Mouse (Mus musculus): ENCODE measurements around the gene Tmem74b.

Gene Tmem74b

DNA sequence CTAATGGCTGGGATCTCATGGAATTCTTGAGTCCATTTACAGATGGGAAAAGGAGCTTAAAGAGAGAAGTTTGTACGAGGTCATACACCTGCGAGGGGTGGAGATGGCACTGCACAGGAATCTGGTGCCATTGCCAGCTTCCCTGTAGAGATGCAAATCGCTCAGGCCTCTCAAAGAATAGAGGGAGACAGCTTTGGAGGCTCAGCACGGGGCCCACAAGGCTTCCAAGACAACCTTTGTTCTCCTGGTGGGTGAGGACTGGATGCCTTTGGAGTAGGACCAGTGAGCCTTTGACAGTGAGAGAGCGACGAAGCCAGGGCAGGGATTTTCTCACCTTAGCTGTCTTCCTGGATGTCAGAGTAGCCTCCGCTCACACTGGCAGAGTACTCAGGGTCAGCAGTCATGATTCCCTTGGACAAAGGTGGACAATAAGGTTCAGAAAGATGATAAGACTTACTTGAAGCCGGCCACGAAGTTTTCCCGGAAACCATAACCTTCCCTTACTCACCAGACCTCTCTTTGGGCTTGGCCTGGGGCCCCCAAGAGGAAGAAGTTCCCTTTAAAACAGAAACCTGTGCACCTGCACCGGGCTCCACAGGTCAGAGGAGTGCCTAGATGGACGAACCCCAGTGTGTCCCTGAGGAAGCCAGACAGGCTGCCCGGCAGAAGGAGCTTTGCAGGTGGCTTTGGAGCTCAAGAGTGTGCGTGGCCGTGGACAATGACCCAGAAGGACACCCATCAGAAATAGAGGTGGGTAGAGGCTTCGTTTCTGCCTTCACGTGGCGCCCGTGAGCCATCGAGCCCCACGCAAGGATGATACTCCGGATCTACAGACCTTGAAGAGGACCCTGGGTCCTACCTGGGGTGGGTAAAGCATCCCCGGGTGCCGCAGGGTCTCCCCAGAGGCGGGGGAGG is at the start of gene Tmem74b:
Gene Tmem74b (plus strand): TSS at position 778 of the 915 bp plus-strand sequence.
- DNase-seq (ENCODE audit: low read depth in 2 of 2, low spot score in 2 of 2), result no peak

DNA sequence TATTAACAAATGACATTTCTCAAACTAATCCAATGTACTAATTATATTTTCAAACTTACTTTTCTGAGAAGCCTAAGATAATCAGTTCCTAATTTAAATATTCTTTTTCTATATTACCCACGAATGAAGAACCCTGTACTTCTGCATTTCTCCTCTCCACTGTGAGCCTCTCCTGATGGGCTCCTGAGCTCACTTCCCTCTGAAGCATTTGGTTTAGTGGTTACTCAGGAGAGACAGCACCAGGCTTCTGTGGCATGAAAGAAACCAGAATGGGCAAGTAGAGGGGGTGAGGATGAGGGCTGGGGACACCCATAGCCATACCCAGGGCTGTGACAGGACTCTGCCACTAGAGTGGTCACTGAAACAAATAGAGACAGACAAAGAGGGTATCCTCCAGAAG is 49.8 kb upstream of the Tmem74b start:
- no peak for DNase-seq (ENCODE audit: low read depth in 2 of 2, low spot score in 2 of 2)

DNA sequence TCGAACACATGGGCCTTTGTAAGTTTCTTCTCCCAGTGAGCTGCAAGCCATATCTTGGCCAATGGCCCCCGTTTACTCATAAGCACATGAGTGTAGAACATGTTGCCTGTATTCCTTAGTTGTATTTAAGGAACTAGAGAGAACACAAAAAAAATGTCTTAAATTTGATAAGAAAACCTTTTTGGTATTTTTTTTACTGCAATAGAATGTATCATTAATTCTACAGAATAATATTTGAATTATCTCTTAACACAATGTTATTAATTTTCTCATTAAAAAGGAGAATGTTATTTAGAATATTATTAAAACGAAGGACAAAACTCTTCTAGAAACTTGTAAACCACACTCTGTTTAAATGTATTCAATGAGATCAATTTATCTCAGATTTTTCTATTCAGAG is 33.4 kb upstream of the Tmem74b start, which contains the start of gene Rad21l:
Gene Rad21l (minus strand): TSS at position 101 of the 400 bp plus-strand sequence.
- no peak for DNase-seq (ENCODE audit: low read depth in 2 of 2, low spot score in 2 of 2)

DNA sequence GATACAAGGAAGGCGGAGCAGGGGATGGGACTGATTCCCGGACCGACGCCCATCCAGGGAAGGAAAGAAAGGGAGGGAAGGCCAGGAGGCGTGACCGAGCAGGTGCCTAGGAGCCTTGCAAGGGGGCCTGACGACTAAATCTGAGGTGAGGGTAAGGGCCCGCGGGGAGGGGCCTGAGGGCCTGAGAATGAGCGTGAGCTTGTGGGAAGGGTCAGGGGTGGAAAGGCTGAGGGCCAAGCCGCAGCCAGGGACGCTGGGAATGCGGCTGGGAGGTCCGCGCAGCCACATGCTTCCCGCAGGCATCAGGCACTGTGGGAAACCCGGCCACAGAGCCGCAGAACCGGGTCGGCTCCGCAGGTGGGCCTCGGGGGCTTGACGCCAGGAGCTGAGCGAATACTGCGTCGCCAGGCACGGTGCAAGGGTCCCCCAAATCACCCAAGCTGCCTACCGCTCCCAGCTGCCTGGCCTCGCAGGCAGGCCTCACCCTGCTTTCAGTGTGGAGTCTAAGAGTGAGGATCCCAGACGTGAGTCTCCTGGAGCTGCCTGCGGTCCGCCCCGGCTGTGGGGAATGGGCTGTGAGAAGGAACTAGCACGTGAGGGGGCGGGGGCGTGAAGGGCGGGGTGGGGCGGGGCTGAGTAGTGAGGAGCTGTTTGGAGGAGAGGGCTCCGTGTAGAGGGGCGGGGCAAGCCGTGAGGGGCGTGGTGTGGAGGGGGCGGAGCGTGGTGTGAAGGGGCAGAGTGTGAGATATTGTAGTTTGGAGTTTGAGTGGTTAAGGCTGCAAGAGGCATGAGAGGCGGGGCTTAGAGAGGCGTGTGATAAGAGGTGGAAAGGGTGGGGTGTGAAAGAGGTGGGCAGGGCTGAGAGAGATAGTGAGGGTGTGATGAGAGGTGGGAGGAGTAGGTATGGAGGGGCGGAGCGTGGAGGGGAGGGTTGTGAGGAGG is 31.5 kb upstream of the Tmem74b start:
- no peak for DNase-seq (ENCODE audit: low read depth in 2 of 2, low spot score in 2 of 2)

DNA sequence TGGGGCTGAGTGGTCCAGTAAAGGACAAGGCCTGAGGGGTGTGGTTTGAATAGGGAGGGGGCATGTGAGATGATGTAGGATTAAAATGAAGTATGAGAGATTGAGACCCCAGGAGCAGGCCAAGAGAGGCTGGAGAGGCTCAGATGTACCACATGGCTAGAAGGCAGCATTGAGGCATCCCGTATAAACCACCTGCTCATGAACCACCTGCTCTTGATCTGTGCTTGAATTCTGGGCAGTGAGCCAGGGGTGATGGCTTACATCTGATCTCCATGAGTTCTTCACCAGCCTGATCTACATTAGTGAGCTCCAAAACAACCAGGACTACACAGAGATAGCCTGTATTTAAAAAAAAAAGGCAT is 30.9 kb upstream of the Tmem74b start:
- no peak for DNase-seq (ENCODE audit: low read depth in 2 of 2, low spot score in 2 of 2)

DNA sequence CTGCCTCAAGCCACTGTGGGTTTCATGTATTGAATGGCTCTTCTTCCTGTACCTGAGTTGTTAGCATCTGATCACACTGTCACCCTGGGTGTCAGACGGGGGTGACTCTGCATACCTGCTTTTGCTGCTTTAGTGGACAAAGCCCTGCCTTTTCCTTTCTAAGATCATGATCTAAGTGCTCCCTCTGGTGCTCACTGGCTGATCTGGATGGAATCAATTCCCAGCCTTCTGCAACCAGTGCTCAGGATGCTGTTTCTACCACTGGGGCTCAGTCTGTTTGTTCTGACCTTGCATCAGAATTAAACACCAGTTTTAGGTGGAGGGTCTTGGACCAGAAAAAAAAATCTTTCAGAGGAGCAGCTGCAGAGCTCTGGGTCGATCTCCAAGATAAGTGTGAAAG is 25.6 kb upstream of the Tmem74b start:
- no peak for DNase-seq (ENCODE audit: low read depth in 2 of 2, low spot score in 2 of 2)

DNA sequence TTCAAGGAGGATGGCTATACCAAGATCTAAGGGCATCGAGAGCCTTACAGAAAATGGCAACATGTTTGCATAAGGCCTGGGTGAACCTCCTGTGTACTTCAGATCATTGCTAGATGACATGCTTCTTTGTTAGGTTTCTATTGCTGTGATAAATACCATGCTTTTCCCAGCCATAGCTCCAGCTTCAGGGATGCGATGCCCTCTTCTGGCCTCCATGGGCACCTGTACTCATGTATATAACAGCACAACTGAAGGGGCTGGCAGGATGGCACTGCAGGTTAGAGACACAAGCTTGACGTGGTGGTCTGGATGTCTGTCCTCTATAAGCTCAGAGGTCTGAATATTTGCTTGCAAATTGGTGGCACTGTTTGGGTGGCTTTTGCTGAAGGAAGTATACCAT is 19.5 kb upstream of the Tmem74b start:
- no peak for DNase-seq (ENCODE audit: low read depth in 2 of 2, low spot score in 2 of 2)

DNA sequence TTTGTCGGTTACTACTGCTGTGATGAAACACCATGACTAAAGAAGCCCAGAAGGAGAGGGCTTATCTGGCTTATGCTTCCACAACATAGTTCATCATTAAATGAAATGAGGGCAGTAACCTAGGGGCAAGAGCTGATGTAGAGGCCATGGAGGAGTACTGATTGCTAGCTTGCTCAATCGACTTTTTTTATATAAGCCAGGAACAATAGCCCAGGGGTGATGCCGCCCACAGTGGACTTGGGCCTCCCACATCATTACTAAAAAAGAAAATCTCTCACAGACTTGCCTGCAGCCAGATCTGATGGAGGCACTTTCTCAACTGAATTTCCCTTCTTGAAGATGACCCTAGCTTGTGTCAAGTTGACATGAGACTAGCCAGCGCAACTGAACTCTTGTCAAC is 18.8 kb upstream of the Tmem74b start:
- DNase-seq (ENCODE audit: low read depth in 2 of 2, low spot score in 2 of 2), result no peak

DNA sequence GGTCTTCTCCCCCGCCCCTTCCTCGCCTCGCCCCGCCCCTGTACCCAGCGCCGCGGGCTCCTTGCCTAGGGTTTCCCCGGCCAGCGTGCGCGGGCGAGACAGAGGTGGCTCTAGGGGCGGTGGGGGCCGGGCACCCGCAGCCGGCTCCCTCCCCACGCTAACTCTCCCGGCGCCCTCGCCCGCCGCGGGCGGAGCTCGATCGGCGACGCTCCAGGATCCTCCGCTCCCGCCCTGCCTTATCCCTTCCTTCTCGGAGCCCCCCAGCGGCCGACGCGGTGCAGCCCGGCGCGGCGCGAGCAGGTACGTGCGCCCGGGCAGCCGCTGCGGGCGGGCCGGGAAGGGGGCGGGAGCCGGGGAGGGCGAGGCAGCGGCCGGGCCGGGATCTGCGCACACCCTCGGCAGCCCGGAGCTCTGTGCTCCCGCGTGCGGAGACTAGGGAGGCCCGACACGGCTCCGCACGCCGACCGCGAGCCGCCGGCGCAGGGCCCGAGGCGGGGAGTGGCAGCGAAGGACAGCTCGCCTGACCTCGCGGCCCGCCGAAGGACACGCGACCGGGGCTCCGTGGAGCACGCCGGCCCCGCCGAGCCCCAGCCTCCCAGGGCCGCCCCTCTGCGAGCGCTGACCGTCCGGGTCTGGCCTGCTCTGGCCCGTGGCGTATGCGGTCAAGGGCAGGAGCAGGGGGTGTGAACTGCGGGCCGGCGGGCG is 490 bp downstream of the Tmem74b start:
- no peak for DNase-seq (ENCODE audit: low read depth in 2 of 2, low spot score in 2 of 2)

DNA sequence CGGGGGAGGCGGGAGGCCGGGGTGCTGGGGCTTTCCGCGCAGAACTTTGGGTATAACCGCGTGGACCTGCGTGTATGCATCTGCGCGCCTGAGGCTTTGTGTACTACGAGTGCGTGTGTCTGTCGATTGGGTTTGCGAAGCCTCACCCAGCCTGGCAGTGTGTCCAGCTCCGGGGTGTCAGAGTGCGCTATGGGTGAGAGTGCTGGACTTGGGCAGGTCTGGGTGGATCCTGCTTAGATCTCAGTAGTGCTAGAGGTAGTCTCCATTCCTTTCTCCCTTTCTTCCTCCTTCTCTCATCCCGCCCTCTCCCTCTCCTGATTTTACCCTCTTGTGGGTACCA is 1.0 kb downstream of the Tmem74b start:
- no peak for DNase-seq (ENCODE audit: low read depth in 2 of 2, low spot score in 2 of 2)

DNA sequence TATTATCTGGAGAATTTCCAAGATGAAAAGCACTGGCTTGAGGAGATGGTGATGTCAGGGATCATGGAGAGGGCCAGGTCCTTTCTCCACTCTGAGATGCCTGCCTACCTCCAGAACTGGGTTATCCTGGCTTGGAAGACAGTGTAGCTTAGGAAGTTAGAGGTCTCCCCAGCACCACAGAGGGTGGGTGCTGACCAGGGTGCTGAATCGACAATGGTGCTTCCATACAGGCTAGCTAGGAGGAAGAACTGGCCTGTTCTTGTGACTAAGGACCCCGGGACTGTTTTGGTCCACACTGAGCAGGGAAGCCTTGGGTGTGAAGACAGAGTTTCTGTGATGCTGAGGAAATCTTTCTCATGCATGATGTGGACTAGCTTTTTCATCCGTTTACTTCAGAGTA is 10.8 kb downstream of the Tmem74b start:
- no peak for DNase-seq (ENCODE audit: low read depth in 2 of 2, low spot score in 2 of 2)

DNA sequence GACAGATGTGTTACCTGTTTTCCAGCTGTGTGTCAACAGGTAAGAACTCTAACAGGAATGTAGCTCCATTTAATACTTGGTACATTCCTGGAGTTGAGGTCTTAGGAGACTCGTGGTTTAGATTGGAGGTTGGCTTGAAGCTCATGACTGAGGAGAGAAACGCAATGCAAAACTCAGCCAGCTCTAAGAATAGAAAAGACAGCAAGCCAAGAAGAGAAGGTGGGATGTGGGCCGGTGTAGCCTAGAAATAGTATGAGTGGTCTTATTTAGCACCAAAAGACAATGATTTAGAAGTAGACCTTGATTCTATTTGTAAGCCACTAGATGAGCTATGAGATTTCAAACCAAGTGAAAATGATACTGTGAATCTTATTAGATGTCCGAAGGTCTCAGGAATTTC is 13.7 kb downstream of the Tmem74b start:
- DNase-seq (ENCODE audit: low read depth in 2 of 2, low spot score in 2 of 2), result no peak

DNA sequence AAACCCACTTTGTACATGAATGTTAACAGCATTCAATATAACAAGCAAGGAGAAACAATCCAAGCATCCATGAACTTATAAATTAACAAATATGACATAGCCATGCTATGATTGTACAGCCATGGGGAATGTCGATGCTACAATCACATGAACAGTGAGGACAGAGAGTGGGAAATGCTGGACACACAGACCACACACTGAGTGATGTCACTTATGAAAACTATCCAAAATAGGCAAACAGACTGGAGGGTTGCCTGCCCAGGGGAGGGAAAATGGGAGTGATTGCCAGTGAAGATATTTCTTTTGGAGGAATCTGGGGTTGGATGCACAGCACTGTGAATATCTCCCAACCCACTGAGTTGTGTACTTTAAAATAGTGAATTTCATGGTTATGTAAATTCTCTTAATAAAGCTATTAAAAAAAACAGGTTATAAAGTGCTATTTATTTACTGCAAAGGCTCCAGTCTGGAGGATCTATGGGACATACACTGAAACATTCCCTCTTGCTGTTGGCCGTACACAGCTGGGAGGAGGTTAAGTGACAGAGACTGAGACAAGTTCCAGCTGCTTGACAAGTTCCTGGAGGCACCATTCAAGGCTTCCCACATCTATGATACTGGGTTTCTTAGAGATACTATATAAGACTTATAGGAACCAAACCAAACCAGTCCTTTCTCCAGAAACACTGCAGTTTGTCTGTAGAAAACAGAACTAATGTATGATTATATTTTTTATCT is 14.7 kb downstream of the Tmem74b start:
- DNase-seq (ENCODE audit: low read depth in 2 of 2, low spot score in 2 of 2), result no peak

DNA sequence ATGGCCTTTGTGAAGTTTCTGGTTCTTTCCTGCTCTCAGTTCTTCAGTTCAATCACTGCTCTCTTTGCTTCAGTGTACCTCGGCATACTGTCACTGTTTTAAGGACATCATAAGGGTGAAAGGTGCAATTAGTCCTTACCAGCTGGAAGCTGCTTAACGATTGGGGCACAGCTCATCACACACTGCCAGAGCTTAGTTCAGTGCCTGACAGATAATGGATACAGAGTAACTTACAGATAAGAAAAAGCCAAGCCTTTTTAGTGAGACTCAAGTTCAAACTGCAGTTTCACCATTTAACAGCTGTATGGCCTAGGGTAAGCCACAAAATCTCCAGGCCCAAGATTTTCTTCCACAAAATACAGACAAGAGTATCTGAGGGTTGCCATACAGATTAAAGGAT is 22.3 kb downstream of the Tmem74b start:
- no peak for DNase-seq (ENCODE audit: low read depth in 2 of 2, low spot score in 2 of 2)

DNA sequence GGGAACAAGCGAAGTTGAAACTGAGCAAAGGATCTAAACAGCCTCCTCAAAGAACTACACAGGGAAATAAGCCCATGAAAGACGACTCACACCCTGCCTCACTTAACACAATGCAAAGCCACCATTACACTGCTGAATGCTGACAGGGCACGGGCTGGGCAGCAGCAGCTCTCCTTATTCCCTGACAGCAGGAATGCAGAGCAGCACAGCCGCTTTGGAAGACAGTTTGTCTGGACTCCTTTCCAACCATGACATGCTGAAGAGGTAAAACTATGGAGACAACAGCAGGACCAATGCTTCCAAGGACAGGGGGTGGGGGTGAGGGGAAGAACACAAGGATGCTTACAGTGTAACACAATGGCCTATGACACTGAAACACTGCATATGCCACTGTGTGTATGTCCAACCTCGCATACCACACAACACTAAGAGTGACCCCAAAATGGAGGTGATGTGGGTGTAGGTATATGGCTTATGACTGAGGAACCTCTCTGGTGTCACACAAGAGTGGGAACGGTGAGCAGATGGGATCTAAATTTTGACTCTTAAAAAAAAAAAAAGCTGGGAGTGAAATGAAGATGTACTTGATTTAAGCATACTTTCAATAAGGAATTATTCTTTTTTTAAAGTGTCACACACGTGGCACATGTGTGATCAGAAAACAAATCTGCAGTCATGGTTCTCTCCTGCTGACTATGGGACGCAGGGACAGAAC is 31.5 kb downstream of the Tmem74b start:
- DNase-seq (ENCODE audit: low read depth in 2 of 2, low spot score in 2 of 2), result no peak

DNA sequence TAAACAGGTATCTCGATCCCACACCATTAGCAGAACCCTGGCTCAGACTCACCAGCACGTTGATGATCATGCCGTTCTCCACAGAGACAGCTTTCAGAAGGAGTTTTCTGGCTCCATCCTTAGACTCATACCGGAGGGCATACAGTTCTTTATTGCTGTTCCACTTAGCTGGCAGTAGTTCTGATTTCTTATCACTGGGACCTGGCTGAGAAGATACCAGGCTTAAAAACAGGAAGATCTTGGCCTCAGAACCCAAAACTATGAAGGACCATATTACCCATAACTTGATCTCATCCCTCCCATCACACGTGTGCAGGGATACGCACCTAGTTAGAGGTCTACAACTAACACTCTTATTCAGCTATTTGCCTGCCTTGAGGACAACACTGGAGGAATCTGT is 33.6 kb downstream of the Tmem74b start:
- DNase-seq (ENCODE audit: low read depth in 2 of 2, low spot score in 2 of 2), result no peak

DNA sequence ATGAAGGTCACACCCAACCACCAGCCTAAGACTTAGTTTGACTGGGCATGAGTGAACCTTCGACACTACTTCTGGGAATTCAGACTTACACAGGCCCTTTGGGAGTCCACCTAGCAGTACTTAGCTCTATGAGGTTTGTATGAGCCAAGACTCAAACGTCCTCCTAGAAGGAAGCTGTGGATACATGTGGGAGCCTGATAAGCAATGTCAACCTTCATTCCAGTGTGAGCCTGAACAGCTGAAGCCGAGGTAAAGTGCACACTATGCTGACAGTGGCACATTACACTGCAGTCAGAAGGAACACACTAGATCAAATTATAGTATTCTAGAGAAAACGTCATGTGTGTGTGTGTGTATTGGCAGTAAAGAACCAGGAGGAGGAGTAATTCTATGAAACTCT is 36.7 kb downstream of the Tmem74b start:
- DNase-seq (ENCODE audit: low read depth in 2 of 2, low spot score in 2 of 2), result no peak

DNA sequence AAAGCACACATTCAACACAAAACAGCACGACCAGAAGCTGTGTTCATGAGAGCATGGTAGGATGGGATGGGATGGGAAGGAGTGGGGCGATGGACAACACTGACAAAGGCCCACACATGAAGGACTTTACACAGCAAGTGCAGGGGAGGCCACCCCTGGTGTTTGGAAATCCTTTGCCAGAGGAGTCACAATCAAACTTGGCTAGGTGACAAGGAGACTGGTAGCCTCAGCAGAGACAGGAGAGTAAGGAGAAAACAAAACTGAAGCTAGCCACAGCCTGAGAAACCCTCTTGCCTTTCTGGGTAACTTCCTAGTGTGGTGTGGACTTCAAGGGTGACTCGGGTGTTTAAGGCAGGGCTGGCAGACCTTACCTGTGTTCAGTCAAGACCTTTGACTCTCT is 37.3 kb downstream of the Tmem74b start:
- DNase-seq (ENCODE audit: low read depth in 2 of 2, low spot score in 2 of 2), result no peak

DNA sequence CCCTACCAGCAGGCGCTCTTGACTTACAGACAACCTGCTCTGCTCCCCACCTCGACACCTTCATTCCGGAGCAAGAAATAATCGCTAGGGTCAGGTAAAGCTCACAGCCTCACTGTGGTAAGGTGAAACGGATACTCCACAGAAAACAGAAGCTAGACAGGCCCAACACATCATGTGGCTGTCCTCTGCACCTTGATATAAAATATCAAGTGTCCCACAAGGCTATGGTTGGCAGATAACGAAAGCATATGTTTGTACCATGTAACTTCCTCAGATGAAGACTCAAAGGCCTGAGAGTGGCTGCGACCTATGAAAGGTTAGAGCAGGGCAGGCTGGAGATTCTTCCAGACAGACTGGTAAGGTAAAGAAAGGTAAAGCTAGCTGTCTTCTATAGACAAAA is 37.7 kb downstream of the Tmem74b start:
- DNase-seq (ENCODE audit: low read depth in 2 of 2, low spot score in 2 of 2), result no peak
